Mouse (Mus musculus) gastrocnemius, postnatal 10 days (tissue): ENCODE results near the gene Rtn4. TPM values are rescaled to one million over a fixed set of nuclear protein-coding genes. Genes with fewer than 3 reads are reported as not detected.
"Not testable (repeated sequence)": the region's sequence is repeated elsewhere in the genome, so short reads cannot be mapped to it uniquely, and the experiment has no call there.

Experiments used
- DNase-seq: peaks from one replicate; pipeline ENCODE4 v3.0.0; 2021; ENCODE audit warnings: mixed read lengths
- total RNA-seq, 2 experiments: library from RNA; stranded (reverse); gene quantifications; 2 replicates each; pipeline ENCODE4 v1.2.3; 2021

Gene Rtn4
- total RNA-seq, 2 experiments from 2014 or later = 914 to 1,007 TPM

GRCm38 (mm10) chr11:29709512-29709911 is 16.8 kb downstream of the Rtn4 start:
- DNase-seq = no peak

GRCm38 (mm10) chr11:29714114-29714513 is 21.4 kb downstream of the Rtn4 start:
- no peak for DNase-seq

- no peak for DNase-seq
These were observed 22.0 kb downstream of the Rtn4 start for GRCm38 (mm10) chr11:29714789-29715188.

GRCm38 (mm10) chr11:29715499-29715898 is 22.8 kb downstream of the Rtn4 start:
- no peak for DNase-seq

GRCm38 (mm10) chr11:29718541-29718940 is 25.8 kb downstream of the Rtn4 start:
- DNase-seq = no peak

GRCm38 (mm10) chr11:29719597-29719996 is 26.9 kb downstream of the Rtn4 start:
- no peak for DNase-seq

- DNase-seq = no peak
These were observed 31.5 kb downstream of the Rtn4 start for GRCm38 (mm10) chr11:29724213-29724612.

GRCm38 (mm10) chr11:29725167-29725566 is 32.4 kb downstream of the Rtn4 start:
- DNase-seq = no peak

GRCm38 (mm10) chr11:29725610-29726009 is 32.9 kb downstream of the Rtn4 start:
- DNase-seq = no peak

GRCm38 (mm10) chr11:29727901-29728300 is 35.2 kb downstream of the Rtn4 start:
- no peak for DNase-seq

- no peak for DNase-seq
These were observed 47.0 kb downstream of the Rtn4 start for GRCm38 (mm10) chr11:29739752-29740151.

GRCm38 (mm10) chr11:29744760-29745430 is 52.1 kb downstream of the Rtn4 start:
- no peak for DNase-seq

- no peak for DNase-seq
These were observed 52.8 kb downstream of the Rtn4 start for GRCm38 (mm10) chr11:29745513-29745912.

- no peak for DNase-seq
These were observed 53.5 kb downstream of the Rtn4 start for GRCm38 (mm10) chr11:29746203-29746602.

- DNase-seq = no peak
These were observed 54.6 kb downstream of the Rtn4 start for GRCm38 (mm10) chr11:29747365-29747764.

- DNase-seq = no peak
These were observed 55.1 kb downstream of the Rtn4 start for GRCm38 (mm10) chr11:29747881-29748280.

GRCm38 (mm10) chr11:29748750-29749467 is 56.2 kb downstream of the Rtn4 start:
- no peak for DNase-seq

- DNase-seq = no peak
These were observed 56.7 kb downstream of the Rtn4 start for GRCm38 (mm10) chr11:29749468-29749829.

GRCm38 (mm10) chr11:29751013-29751412 is 58.3 kb downstream of the Rtn4 start:
- DNase-seq = no peak

GRCm38 (mm10) chr11:29751648-29752611 is 59.2 kb downstream of the Rtn4 start:
- DNase-seq = no peak

GRCm38 (mm10) chr11:29756007-29756406 is 63.3 kb downstream of the Rtn4 start:
- not testable (repeated sequence) for DNase-seq

GRCm38 (mm10) chr11:29758617-29759016 is 65.9 kb downstream of the Rtn4 start:
- DNase-seq = no peak

GRCm38 (mm10) chr11:29761387-29761786 is 68.6 kb downstream of the Rtn4 start:
- DNase-seq = no peak
